Mouse (Mus musculus) limb, embryonic 13.5 days (tissue): ENCODE data around the gene Padi1. TPM values are rescaled to one million over a fixed set of nuclear protein-coding genes. Genes with fewer than 3 reads are reported as not detected.

ENCODE experiments used
- ATAC-seq: fragments of 200-750 bp; cut with Nextera tagmentation; 2 replicates; pipeline ENCODE4 v1.8.0; 2017; ENCODE audit warnings: low read depth, moderate number of reproducible peaks, moderate TSS enrichment; ENCODE audit not compliant: low FRiP score
- H3K27ac ChIP-seq: fragments of 300-500 bp; sonication (generic); 2 replicates; pipeline ENCODE4 v1.5.1; 2015; ENCODE audit warnings: inconsistent platforms, mild to moderate bottlenecking, moderate library complexity
- H3K27me3 ChIP-seq: fragments of 300-500 bp; sonication (generic); 2 replicates; pipeline ENCODE4 v1.6.1; 2015; ENCODE audit warnings: mild to moderate bottlenecking, inconsistent platforms
- H3K36me3 ChIP-seq: fragments of 300-500 bp; sonication (generic); 2 replicates; pipeline ENCODE4 v1.6.1; 2015; ENCODE audit warnings: inconsistent platforms, mild to moderate bottlenecking, moderate library complexity
- H3K4me1 ChIP-seq: fragments of 300-500 bp; sonication (generic); 2 replicates; pipeline ENCODE4 v1.6.1; 2015; ENCODE audit warnings: inconsistent platforms
- H3K4me2 ChIP-seq: fragments of 300-500 bp; sonication (generic); replicated peaks from 2 replicates; pipeline ENCODE4 v1.6.1; 2015; ENCODE audit warnings: inconsistent platforms, mild to moderate bottlenecking, moderate library complexity
- H3K4me3 ChIP-seq: fragments of 300-500 bp; sonication (generic); 2 replicates; pipeline ENCODE4 v1.5.1; 2015; ENCODE audit warnings: moderate library complexity, mild to moderate bottlenecking, inconsistent platforms
- H3K9ac ChIP-seq: fragments of 300-500 bp; sonication (generic); 2 replicates; pipeline ENCODE4 v1.6.1; 2015; ENCODE audit warnings: mild to moderate bottlenecking, inconsistent platforms
- H3K9me3 ChIP-seq: fragments of 300-500 bp; sonication (generic); 2 replicates; pipeline ENCODE4 v1.6.1; 2016; ENCODE audit warnings: inconsistent platforms
- WGBS: fragments of 180-500 bp; shearing (Covaris S2); methylation state at CpG from one replicate; pipeline ENCODE4 v1.1.7; 2015; 5-methylcytosine and 5-hydroxymethylcytosine counted together
- polyA plus RNA-seq: library from polyadenylated mRNA; unstranded; fragments of >200 nt; fragmentation: Nextera tagmentation; extraction: Ambion mirVana; gene quantifications from 2 replicates; pipeline ENCODE4 v1.2.1, GENCODE M21; 2015

Padi1 gene
- polyA plus RNA-seq, 1 experiment from 2014 or later, result 0.25 TPM

DNA sequence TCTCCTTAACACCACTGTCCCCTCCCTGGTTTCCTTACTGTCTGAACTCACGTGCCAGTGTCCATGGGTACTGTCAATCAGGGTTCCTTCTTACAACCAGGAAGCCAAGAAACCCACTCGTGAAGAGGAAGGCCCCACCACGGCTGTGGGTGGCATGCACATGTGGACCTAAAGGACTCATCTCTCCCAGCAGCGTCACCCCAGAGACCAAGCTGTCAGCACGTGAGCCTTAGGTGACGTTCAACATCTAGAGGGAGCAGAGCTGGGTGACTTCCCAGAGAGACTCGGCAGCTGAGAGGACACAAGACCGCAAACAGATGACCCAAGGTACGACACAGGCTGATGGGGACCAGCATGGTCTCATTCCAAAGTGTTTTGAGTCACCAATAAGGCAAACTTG is 31.9 kb upstream of the Padi1 start:
- peaks cover 17% of the 10 kb centered on the region for H3K9me3 ChIP-seq
- no peak for ATAC-seq
- H3K27ac ChIP-seq, result no peak overlapping the region
- H3K4me3 ChIP-seq, result no peak overlapping the region
- no peaks in the 10 kb centered on the region for H3K36me3 ChIP-seq
- 77% methylated on average over 9 of the region's 9 CpGs for WGBS
- no peaks in the 10 kb centered on the region for H3K27me3 ChIP-seq
- H3K4me2 ChIP-seq, result no peak overlapping the region
- H3K4me1 ChIP-seq, result 0 out of 2 replicates have a peak, but pooled peaks cover 3% of the 10 kb centered on the region
- H3K9ac ChIP-seq, result no peak overlapping the region

DNA sequence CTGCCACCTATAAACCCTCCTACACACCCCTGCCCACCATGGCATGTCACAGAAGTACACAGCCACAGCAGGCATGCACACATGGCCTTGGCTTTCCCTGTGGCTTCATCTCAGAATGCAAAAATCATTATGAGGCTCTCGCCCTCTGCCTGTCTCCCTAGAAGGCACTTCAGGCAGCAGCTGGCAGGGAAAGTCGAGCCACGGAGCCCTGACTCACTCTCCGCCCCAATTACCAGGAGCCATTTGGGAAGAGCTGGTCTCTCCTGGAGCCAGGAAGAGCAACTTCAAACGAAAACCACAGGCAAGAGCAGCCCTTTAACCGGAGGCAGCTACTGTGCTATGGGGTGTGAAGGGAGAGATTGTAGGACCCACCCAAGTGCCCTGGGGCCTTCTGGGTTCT is 31.1 kb upstream of the Padi1 start:
- Histone ChIP-seq H3K4me2 (no peak overlapping the region), H3K9ac (no peak overlapping the region), H3K36me3 (no peaks in the 10 kb centered on the region), H3K27me3 (no peaks in the 10 kb centered on the region), H3K27ac (no peak overlapping the region), H3K4me1 (0 out of 2 replicates have a peak, but pooled peaks cover 3% of the 10 kb centered on the region), H3K4me3 (no peak overlapping the region), H3K9me3 (peaks cover 17% of the 10 kb centered on the region)
- 26% methylated on average over 6 of the region's 6 CpGs for WGBS
- ATAC-seq, result no peak

DNA sequence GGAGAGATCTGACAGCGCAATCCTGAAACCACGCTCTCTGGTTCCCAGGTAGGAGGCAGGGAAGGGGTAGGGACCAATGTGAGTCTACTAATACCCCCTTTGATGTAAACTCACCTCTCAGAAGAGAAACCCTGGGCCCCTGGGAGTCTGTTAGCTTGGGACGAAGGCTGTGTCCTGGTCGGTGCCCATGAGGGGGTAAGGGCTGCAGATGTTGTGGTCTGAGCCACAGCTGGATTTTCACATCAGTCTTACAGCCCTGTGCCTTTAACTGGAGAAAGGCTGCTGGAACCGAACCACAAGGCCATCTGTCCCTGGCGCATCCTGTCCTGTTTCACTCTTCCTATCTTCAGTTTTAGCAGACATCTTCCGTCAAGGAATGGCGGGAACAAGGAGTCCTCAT is 30.6 kb upstream of the Padi1 start:
- no peak for ATAC-seq
- Histone ChIP-seq H3K4me2 (no peak overlapping the region), H3K36me3 (no peaks in the 10 kb centered on the region), H3K4me1 (0 out of 2 replicates have a peak, but pooled peaks cover 3% of the 10 kb centered on the region), H3K27ac (no peak overlapping the region), H3K9ac (no peak overlapping the region), H3K27me3 (no peaks in the 10 kb centered on the region), H3K4me3 (no peak overlapping the region), H3K9me3 (peaks cover 17% of the 10 kb centered on the region)
- WGBS, result 82% methylated on average over 8 of the region's 8 CpGs

DNA sequence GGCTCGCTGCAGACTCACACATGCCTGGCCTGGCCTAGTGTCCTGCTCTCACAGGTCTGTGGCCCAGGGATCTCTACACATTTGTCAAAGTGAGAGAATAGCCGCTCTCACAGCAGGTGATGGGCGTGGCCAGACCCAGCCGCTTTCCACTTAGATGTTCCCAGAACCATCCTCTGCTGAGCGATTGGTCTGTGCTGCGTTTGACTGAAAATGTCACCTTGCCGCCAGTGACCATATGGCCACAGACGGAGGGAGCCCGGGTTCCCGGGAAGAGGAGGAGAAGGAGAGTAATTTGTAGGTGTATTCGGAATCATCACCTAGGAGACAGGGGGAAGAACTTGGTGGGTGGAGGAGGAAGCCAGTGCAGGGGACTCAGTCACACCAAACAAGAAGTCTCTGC is 27.4 kb upstream of the Padi1 start:
- WGBS, result 41% methylated on average over 11 of the region's 11 CpGs
- no peak overlapping the region for H3K4me3 ChIP-seq
- H3K9ac ChIP-seq, result no peak overlapping the region
- no peak for ATAC-seq
- no peak overlapping the region for H3K4me2 ChIP-seq
- H3K36me3 ChIP-seq, result no peaks in the 10 kb centered on the region
- H3K9me3 ChIP-seq, result peaks cover 17% of the 10 kb centered on the region
- no peak overlapping the region for H3K27ac ChIP-seq
- peaks cover 17% of the 10 kb centered on the region for H3K4me1 ChIP-seq
- H3K27me3 ChIP-seq, result 0 out of 2 replicates have a peak, but pooled peaks cover 6% of the 10 kb centered on the region

DNA sequence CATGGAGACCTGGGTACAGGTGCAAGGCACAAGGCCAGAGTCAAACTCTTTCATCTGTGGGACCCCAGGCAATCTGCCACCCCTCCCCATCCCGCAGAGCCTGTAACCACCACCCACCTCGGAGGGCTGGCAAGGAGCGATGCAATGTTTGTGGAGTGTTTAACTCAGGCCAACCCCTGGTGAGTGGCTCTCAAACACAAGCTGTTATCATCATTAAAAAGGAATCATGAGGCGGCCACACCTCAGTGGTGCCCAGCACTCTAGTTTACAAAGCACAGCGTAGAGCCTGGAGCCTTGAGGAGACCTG is 27.1 kb upstream of the Padi1 start:
- no peak for ATAC-seq
- no peak overlapping the region for H3K27ac ChIP-seq
- WGBS, result 72% methylated on average over 5 of the region's 5 CpGs
- H3K36me3 ChIP-seq, result no peaks in the 10 kb centered on the region
- peaks cover 18% of the 10 kb centered on the region for H3K4me1 ChIP-seq
- peaks cover 17% of the 10 kb centered on the region for H3K9me3 ChIP-seq
- H3K4me2 ChIP-seq, result no peak overlapping the region
- H3K4me3 ChIP-seq, result no peak overlapping the region
- no peak overlapping the region for H3K9ac ChIP-seq
- H3K27me3 ChIP-seq, result 0 out of 2 replicates have a peak, but pooled peaks cover 6% of the 10 kb centered on the region

DNA sequence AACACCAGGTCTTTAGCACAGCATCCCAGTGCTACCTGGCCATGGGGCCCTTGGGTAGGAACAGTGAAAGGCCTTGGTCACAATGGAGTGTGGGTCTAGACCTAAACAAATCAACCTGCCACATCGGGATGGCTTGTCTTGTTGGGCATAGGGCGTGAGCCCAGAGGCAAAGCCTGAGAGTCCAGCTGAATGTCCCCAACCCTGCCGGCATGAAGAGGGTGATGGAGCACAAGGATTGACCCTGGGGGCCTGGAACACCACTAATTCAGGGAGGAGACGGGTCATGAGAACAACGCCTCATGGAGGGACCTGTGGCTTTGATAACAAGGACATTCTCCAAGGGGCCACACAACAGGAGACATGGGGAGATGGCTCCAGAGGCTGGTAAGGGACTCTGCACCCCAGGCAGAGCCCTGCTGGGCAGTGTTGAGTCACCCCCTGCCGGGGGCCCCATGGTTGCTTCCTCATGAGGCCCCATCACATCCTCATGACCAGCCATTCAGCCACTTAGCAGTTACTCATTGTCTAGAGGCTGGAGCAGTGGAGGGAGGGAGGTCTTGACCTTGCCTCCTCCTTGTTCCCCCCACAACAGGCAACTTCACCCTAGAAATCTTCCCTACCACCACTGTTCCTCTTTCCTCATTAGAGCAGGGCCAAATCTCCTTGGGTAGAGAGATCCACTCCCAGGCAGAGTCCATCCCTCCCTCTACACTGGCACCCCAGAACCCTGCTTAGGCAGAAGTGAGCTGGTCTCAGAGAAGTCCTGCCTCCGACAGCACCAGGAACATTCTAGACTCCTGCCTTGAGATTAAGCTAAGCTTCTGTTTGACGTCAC is 26.5 kb upstream of the Padi1 start:
- Histone ChIP-seq H3K4me2 (no peak overlapping the region), H3K9me3 (peaks cover 17% of the 10 kb centered on the region), H3K27ac (no peak overlapping the region), H3K4me3 (no peak overlapping the region), H3K27me3 (0 out of 2 replicates have a peak, but pooled peaks cover 6% of the 10 kb centered on the region), H3K9ac (no peak overlapping the region), H3K36me3 (no peaks in the 10 kb centered on the region), H3K4me1 (peaks cover 22% of the 10 kb centered on the region)
- no peak for ATAC-seq
- WGBS, result 84% methylated on average over 8 of the region's 8 CpGs

DNA sequence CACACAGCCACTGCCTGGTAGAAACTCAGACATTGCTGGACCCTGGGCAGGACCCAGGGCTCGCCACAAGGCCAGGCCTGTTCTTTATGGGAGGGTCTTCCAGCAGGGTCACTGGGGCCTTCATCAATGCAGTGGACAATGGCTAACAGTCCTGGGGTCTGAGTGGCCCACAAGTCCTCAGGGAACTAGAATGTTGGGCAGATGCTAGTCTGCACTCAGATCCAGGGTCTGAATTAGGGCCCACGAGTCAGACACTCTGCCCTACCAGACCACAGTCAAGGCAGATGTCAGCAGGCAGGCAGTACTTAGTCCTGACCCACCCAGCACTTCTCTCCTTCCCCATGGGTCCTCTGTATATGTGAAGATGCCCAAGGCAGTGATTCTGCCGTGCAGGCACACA is 25.8 kb upstream of the Padi1 start:
- Histone ChIP-seq H3K4me3 (no peak overlapping the region), H3K9ac (no peak overlapping the region), H3K4me2 (no peak overlapping the region), H3K36me3 (no peaks in the 10 kb centered on the region), H3K9me3 (peaks cover 17% of the 10 kb centered on the region), H3K27ac (no peak overlapping the region), H3K27me3 (0 out of 2 replicates have a peak, but pooled peaks cover 6% of the 10 kb centered on the region), H3K4me1 (peaks cover 22% of the 10 kb centered on the region)
- ATAC-seq, result no peak
- 88% methylated on average over 3 of the region's 3 CpGs for WGBS

DNA sequence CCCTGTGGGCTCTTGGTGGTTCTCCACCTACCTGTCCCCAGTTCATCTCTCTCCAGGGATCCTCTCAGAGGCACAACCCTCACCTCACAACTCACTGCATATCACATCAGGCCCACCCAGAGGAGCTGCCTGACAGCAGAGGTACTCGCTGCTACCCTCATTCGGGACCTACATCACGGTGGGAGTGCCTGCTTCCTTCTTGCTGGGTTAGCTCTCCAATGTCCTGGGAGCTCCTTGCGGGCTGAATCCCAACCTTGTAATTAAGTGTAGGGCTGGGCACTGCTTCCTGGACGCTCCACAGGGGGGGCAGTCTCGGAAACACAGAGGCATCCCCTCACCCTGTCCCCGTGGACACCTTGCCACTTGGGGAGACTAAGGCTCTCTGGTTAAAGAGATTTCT is 25.3 kb upstream of the Padi1 start:
- no peaks in the 10 kb centered on the region for H3K36me3 ChIP-seq
- no peak for ATAC-seq
- no peak overlapping the region for H3K4me3 ChIP-seq
- H3K9me3 ChIP-seq, result peaks cover 17% of the 10 kb centered on the region
- no peak overlapping the region for H3K27ac ChIP-seq
- no peak overlapping the region for H3K4me2 ChIP-seq
- no peak overlapping the region for H3K9ac ChIP-seq
- 77% methylated on average over 7 of the region's 7 CpGs for whole genome bisulfite sequencing
- H3K27me3 ChIP-seq, result 0 out of 2 replicates have a peak, but pooled peaks cover 6% of the 10 kb centered on the region
- H3K4me1 ChIP-seq, result peaks cover 22% of the 10 kb centered on the region

DNA sequence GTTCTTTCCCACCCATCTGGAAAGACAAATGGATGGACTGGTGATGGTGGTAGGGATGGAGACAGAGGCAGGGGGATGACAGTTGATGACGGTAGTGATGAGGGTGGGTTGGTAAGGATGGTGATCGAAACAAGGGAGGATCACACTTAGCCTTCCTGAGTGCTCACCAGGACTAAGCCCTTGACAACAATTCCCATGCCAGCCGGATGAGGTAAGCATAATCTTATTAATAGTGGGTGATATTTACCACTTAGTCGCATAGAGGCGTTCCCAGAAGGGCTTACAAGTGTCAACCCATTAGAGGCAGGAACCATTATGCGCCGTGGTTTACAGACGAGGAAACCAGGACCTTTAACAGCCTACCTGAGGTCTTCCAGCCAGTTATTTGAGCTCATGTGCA is 24.4 kb upstream of the Padi1 start:
- WGBS, result 81% methylated on average over 8 of the region's 8 CpGs
- H3K9me3 ChIP-seq, result peaks cover 17% of the 10 kb centered on the region
- no peak overlapping the region for H3K27ac ChIP-seq
- no peaks in the 10 kb centered on the region for H3K36me3 ChIP-seq
- H3K4me2 ChIP-seq, result no peak overlapping the region
- H3K4me1 ChIP-seq, result peaks cover 22% of the 10 kb centered on the region
- no peak overlapping the region for H3K9ac ChIP-seq
- no peak for ATAC-seq
- H3K4me3 ChIP-seq, result no peak overlapping the region
- 0 out of 2 replicates have a peak, but pooled peaks cover 6% of the 10 kb centered on the region for H3K27me3 ChIP-seq

DNA sequence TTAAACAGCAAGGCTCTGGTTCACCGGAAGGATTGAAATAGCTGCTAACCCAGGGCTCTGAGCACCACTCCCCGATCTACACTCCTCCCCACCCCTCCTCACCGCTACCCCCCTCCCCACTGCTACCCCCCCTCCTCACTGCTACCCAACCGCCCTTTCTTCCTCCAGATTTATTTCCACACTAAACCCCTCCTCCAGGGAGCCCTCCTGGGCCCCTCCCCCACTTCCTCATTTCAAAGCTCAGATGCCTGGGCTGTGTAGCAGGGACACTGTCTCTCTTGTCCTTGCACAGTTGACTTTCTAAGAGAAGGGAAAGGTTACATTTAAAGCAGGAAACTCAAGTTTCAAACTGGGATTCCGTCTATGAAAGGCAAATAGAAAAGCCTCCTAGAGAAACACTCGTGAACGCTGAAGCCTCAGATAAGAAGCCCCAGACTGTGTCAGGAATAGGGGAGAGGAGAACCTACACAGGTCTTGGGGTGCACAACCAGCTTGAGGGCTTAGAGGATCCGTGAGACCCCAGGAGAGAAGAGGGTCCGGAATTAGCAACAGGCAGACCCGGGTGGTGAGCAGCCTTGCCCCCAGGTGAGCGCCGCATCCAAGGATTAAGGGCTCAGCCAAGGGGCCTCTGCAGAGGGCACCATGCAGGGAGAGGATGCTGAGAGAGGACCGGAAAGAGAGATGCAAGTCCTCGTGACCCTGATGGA is 23.1 kb upstream of the Padi1 start:
- Histone ChIP-seq H3K27ac (0 out of 2 replicates have a peak overlapping the region, but pooled peaks have one; percentile 10), H3K36me3 (no peaks in the 10 kb centered on the region), H3K4me2 (peak overlapping the region; percentile 52), H3K9ac (peak overlapping the region; percentile 39; the same call in 1 of the 2 replicates), H3K4me1 (peaks cover 22% of the 10 kb centered on the region), H3K27me3 (0 out of 2 replicates have a peak, but pooled peaks cover 6% of the 10 kb centered on the region), H3K4me3 (peak overlapping the region; percentile 16), H3K9me3 (peaks cover 9% of the 10 kb centered on the region)
- 5% methylated on average over 14 of the region's 14 CpGs for WGBS
- 0 out of 2 replicates have a peak, but pooled peaks have one; percentile 45 for ATAC-seq

DNA sequence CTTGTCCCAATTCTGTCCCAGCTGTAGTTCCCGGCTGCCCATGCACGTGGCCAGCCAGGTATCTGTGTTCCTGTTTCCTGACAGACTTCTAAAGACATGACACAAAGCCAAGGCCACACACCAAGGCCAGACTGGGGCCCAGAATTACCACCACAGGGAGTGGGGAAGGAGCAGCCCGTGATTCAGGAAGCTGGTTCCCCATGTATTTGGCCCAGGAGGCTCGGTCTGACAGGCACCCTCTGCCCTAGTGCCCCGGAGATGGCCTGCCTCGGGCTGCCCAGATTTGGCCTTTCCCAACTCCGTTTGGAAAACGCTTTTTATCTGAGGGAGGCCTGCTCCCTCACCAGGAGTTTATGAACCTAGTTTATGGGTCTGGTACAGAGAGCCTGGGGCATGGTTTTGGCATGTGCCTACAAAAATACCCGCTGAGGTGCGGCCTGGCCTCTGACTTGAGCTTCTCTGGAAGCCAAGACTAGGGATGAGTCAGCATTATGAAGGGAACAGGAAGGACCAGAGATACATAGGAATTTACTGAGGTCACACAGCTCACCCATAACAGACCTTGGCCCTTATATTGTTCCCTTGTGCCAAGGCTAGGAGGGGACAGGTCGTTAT is 16.6 kb upstream of the Padi1 start:
- no peak for ATAC-seq
- Histone ChIP-seq H3K4me2 (no peak overlapping the region), H3K9ac (0 out of 2 replicates have a peak overlapping the region, but pooled peaks have one; percentile 8), H3K27ac (no peak overlapping the region), H3K4me1 (peaks cover 5% of the 10 kb centered on the region), H3K9me3 (no peaks in the 10 kb centered on the region), H3K27me3 (0 out of 2 replicates have a peak, but pooled peaks cover 5% of the 10 kb centered on the region), H3K36me3 (no peaks in the 10 kb centered on the region), H3K4me3 (no peak overlapping the region)
- 51% methylated on average over 11 of the region's 11 CpGs for WGBS

DNA sequence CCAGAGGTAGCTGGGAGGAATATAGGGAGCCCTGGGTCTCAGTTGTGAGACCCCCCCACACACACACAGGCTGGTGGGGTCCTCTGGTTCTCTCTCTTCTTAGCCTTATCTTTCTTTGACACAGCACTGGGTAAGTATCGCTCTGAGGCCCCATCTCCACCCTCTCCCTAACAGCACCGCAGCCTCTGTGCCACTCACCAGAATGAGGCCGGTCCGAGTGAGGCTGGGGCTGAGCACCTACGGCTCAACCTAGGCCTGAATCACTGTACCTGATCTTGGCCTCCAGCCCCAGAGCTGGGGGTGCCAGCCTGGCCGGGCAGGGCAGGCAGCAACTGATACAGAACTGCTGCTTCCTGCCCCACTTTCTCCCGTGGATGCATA is 15.2 kb upstream of the Padi1 start:
- Histone ChIP-seq H3K9me3 (no peaks in the 10 kb centered on the region), H3K4me3 (no peak overlapping the region), H3K4me1 (peaks cover 5% of the 10 kb centered on the region), H3K36me3 (no peaks in the 10 kb centered on the region), H3K27me3 (0 out of 2 replicates have a peak, but pooled peaks cover 5% of the 10 kb centered on the region), H3K4me2 (no peak overlapping the region), H3K9ac (no peak overlapping the region), H3K27ac (no peak overlapping the region)
- no peak for ATAC-seq
- 81% methylated on average over 7 of the region's 7 CpGs for WGBS
